Mouse (Mus musculus): Measurements from ENCODE around the gene Ndufb7.
"Not testable (repeated sequence)": the region's sequence is repeated elsewhere in the genome, so short reads cannot be mapped to it uniquely, and the experiment has no call there.

Ndufb7 gene

GRCm38 (mm10) chr8:83576921-83577320 is 10.4 kb downstream of the Ndufb7 start:
- DNase-seq, result no peak

DNA sequence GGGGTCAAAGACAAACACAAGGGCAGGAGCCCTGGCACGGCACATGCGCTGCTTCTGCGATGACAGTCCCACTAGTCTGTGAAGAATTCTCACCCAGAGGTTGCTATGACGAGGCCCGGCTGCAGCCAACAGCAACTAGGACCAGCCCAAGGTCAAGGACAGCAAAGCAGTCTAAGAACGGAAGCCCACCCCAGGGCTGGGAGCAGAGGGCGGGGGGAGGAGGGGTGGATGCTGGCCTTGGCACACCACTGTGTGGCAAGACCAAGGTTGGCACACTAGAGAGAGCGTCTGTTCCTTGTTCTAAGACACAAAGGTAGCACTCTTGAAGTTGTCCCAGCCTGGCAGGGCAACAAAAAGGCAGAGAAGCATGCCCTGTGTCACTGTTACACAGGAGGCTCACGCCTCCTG is 10.9 kb downstream of the Ndufb7 start:
- DNase-seq, result no peak

DNA sequence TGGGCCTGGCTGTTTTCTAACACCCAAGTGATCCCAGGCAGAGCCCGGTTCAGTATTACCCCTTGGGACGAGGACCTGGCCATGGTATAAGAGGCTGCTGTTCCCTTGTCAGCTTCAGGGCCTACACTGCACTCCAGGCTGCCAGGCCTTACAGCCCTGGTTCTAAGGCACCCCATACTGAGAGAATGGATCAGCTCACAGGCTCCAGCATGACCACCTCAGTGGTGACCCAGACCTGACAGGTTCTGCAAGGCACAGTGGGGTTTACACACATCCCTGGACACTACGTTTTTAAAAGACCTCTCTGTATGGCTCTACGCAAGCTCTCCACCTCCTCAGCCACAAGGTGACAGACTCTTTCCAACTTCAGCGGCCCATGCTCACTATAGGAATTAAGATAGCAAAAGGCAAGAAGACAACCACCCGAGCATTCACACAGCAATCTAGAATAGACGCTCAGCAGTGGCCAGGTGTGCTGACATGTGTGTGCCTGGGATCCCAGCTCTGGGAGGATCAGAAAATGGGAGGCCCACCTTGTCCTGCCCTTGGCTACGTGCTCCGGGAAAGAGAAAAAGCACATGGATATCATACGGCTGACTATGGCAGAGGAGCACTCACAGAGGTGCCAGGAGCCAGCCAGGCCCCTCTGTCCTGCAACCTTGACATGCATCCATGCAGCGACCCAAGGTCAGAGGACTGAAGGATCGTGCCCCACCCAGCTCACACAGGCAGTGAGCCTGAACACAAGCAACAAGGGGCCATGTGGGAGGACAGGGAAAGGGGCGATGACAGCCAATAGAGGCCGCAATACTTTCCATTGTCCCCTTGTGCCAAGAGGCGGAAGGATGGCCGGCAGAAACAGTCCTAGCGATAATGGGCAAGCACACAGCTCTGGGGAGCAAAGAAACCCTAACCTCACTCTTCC is 11.9 kb downstream of the Ndufb7 start:
- no peak for DNase-seq

GRCm38 (mm10) chr8:83579676-83580075 is 13.2 kb downstream of the Ndufb7 start:
- DNase-seq, result no peak

GRCm38 (mm10) chr8:83580826-83581225 is 14.4 kb downstream of the Ndufb7 start:
- no peak for DNase-seq

- no peak for DNase-seq
Observed at GRCm38 (mm10) chr8:83582226-83582625, 15.8 kb downstream of the Ndufb7 start.

- DNase-seq, result no peak
Observed at GRCm38 (mm10) chr8:83583236-83583635, 16.8 kb downstream of the Ndufb7 start.

DNA sequence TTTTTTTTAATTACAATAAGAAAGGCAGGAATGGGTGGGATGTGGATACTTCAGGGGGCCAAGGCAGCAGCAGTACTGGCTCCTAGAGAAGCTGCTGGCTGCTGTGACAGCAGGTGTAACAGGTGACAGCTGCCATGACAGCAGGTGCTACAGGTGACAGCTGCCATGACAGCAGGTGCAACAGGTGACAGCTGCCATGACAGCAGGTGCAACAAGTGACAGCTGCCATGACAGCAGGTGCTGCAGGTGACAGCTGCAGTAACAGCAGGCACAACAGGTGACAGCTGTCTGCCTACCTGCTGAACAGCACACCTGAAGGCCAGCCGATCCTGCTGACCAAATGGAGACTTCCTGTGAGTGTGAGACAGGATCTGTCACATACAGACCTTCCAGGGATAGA is 18.3 kb downstream of the Ndufb7 start:
- DNase-seq, result no peak

DNA sequence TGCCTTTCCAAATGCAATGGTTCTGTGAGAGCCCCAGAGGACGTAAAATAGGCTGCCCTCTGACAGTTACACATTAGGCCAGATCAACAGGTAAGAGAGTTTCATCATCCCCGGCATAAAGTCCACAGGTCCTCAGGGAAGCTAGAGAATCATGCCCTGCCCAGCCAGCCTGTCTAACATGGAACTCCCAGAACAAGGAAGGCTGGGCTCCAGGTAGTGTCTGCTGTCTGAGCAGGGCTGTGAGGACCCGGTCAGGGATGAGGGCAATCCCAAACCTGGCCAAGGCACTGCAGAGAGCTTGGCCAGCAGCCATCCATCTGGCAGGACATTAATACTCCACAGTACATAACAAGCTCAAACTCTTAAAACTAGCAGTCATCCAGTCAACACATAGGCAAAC is 18.9 kb downstream of the Ndufb7 start:
- no peak for DNase-seq

DNA sequence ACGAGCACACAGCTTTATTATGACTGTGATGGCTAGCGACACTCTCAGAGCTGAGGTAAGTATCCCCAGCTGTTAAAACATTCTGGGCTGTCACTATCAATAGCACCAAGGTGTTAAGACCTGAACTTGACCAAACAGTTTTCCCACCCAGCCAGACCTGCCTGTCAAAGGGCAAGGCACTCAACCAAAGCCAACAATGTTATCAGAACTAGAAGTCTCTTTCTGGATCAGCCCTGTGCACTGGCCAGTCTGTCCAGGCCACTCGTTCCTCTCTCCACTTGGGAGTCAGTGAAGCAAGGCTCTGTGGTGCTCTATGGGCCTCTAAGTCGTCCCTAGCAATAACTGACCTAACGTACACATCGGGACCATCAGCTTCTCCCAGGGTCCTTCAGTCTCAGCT is 21.2 kb downstream of the Ndufb7 start:
- no peak for DNase-seq

GRCm38 (mm10) chr8:83588886-83589285 is 22.4 kb downstream of the Ndufb7 start:
- DNase-seq, result no peak

DNA sequence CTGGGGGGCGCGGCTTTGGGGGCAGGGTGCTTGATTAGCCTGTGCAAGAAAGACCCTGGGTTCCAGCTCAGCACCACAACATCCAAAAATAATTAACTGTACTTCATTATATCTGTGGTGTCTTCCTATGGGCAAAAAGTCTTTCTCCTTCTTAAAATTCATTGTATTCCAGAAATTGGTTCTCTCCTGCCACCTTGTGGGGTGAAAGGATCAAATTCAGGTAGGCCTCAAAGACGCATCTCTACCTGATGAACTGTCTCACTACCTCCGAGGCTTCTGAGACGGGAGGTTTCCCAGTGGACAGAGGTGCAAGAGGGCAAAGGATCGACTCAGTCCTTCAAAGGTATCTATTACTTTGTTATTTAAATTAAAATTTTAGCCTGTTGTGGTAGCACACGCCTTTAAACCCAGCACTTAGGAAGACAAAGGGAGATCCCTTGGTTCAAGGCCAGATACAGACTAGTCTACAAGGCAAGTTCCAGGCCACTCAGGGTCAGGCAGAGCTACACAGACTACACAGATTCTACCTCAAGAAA is 24.1 kb downstream of the Ndufb7 start:
- no peak for DNase-seq

GRCm38 (mm10) chr8:83592682-83593081 is 26.2 kb downstream of the Ndufb7 start:
- no peak for DNase-seq

DNA sequence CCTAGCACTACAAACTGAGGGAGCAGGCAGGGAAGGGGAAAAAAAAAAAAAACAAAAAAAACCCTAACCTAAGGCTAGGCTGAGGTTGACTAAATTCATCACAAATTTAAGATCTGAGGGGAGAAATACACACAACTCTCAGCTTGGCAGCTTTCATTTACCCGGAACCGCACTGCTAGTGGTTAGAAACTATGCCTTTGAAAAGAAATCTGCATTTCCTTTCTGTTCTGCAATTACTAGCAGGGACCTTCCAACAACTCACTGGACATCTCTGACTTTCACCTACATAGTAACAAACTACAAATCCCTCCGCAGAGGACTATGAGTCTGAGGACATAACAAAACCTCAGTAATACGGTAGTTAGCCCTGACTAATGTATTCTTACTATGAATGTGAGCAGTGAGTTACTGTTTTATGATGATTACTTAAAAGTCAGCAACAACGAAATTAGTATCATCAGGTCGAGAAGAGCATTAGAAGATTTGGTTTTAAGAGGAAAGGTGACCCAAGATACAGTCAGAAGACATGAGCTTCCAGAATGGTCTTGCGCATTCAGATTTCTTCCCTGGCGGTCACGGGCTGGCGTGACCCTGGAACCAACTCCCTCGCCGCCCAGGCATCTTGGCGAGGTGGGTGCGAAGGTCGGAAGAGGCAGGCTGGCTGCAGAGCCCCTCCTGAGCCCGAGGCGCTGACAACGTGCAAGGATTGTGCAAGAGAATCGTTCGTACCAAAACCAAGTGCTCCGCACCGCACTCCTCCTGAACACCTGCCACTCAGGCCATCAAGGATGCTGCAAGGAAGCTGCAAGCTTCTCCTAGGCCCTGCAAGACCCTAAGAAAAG is 27.1 kb downstream of the Ndufb7 start:
- no peak for DNase-seq

DNA sequence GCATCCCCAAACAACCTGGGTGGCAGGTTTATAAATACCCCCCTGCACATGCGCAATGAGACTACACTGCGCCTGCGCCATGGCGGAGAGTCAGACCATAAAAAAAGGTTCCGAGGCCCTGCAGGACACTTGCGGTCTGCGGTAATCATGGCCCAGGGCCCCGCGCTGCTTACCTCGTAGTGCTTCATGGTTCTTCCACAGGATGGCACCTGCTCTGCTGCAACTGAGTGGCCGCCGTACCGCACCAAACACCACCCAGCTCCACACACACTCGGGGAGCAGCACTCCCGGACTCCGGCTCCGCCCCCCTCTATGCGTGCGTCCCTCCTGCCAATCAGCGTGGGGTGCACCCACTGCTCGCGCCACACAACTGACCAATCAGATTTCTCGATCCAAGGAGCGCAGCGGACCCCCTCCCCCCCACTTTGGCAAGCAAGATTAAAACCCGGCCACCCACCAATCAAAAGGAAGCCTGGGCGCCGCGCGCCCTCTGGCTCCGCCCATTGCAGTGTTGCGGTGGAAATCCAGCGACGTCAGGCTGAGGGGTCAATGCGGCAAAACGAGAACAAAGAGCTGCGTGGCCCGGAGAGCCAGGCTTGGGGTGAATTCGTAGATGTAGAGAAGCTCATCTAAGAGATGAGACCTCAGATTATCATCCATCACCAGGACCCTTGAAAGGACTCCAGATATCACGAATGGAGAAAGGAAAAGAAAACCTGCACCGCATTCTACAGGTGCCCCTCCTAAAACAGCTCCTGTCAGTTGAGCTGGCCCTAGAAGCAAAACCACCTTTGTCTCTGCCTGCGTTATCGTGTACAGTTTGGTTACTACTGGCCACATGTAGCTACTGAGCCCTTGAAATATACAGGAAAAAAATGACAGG is 27.9 kb downstream of the Ndufb7 start:
- peak; percentile 96 to 98 for DNase-seq

- not testable (repeated sequence) for DNase-seq
Observed at GRCm38 (mm10) chr8:83595050-83595345, 28.5 kb downstream of the Ndufb7 start.

GRCm38 (mm10) chr8:83596369-83596768 is 29.9 kb downstream of the Ndufb7 start:
- DNase-seq, result peak; percentile 45 to 56

GRCm38 (mm10) chr8:83598146-83598545 is 31.7 kb downstream of the Ndufb7 start:
- no peak for DNase-seq

- DNase-seq, result no peak
Observed at GRCm38 (mm10) chr8:83599814-83600213, 33.3 kb downstream of the Ndufb7 start.

DNA sequence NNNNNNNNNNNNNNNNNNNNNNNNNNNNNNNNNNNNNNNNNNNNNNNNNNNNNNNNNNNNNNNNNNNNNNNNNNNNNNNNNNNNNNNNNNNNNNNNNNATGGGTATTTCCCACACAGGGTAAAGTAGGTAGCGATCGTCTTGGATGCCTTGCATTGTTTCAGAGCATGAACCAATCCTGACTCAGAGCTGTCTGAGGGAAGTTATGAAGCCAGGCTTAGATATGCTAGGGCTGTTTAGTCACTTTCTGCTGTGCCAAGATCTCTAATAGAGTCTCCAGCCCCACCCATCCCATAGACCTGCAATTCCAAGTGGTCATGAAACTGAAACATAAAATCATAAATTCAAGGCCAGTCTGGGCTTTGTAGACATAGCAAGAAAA is 36.2 kb downstream of the Ndufb7 start:
- DNase-seq, result no peak

DNA sequence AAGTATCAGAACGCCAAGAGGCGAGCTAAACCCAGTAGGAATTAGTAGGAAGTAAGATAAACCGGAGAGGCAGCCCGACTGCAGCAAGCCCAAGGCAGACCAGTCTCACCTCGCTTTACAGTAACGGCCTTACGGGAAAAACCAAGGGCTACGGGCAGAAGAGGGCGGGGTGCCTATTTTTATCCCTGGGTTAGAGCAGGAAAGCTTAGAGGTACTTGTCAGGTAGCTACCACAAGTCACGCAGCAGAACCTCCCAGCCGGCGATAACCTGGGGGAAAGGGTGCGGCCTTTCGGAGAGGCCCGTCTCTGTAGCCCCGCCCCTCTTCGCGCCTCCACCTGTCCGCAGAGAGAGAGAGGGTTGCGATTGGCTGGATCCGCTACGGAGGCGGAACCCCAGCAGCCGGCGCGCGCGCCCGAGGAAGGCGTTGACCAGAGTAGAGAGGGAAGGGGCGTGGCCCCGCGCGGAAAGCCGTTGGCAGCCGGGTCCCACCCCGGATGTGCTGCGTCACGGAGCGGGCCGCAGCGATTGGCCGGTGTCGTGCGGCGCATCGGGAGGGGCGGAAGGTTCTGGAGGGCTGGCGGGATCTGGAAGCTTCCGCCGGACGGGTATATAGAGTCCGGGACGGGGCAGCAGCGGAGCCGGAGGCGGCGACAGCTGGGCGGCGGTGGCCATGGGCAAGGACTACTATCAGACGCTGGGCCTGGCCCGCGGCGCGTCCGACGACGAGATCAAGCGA is 41.4 kb downstream of the Ndufb7 start, which contains the start of the genes Tecr and Dnajb1:
Gene Tecr (minus strand): TSS at position 311 of the 737 bp plus-strand sequence.
Gene Dnajb1 (plus strand): TSS at position 533 of the 737 bp plus-strand sequence.
- peak; percentile 99 to 100 for DNase-seq

- DNase-seq, result peak; percentile 85 to 93
Observed at GRCm38 (mm10) chr8:83608398-83608829, 41.9 kb downstream of the Ndufb7 start.

Measured in kidney, postnatal 4 days (tissue).